Mouse (Mus musculus) ES-E14 (cell line): ENCODE measurements around the gene Dpf1.

ENCODE experiments used
- HCFC1 ChIP-seq: IDR thresholded peaks from 2 replicates; pipeline ENCODE4 v1.6.1; 2012; ENCODE audit warnings: low read length, inconsistent platforms, borderline replicate concordance; ENCODE audit not compliant: insufficient read depth
- MAFK ChIP-seq: IDR thresholded peaks from 2 replicates; pipeline ENCODE4 v1.6.1; 2014; ENCODE audit warnings: mild to moderate bottlenecking, low read depth, low read length, inconsistent platforms; ENCODE audit not compliant: insufficient read depth

GRCm38 (mm10) chr7:29306619-29307018 is 2.9 kb downstream of the Dpf1 start:
- TF ChIP-seq HCFC1 = no peak
- no peak for TF ChIP-seq MAFK
